Mouse (Mus musculus) neural tube, embryonic 15.5 days (tissue): ENCODE measurements around the gene Slc18b1. TPM values are rescaled to one million over a fixed set of nuclear protein-coding genes. Genes with fewer than 3 reads are reported as not detected.
"Not testable (repeated sequence)": the region's sequence is repeated elsewhere in the genome, so short reads cannot be mapped to it uniquely, and the experiment has no call there.

Experiments used
- ATAC-seq: fragments of 200-750 bp; cut with Nextera tagmentation; 2 replicates; pipeline ENCODE4 v1.8.0; 2017; ENCODE audit warnings: mild to moderate bottlenecking, moderate TSS enrichment, moderate library complexity; ENCODE audit not compliant: low FRiP score
- H3K27ac ChIP-seq: fragments of 300-500 bp; sonication (generic); replicated peaks from 2 replicates; pipeline ENCODE4 v1.5.1; 2015; ENCODE audit warnings: mild to moderate bottlenecking, inconsistent platforms
- H3K27me3 ChIP-seq: fragments of 300-500 bp; sonication (generic); replicated peaks from 2 replicates; pipeline ENCODE4 v1.6.1; 2015; ENCODE audit warnings: inconsistent platforms
- H3K36me3 ChIP-seq: fragments of 300-500 bp; sonication (generic); 2 replicates; pipeline ENCODE4 v1.6.1; 2015; ENCODE audit warnings: inconsistent platforms
- H3K4me1 ChIP-seq: fragments of 300-500 bp; sonication (generic); 2 replicates; pipeline ENCODE4 v1.6.1; 2015; ENCODE audit warnings: inconsistent platforms
- H3K4me2 ChIP-seq: fragments of 300-500 bp; sonication (generic); 2 replicates; pipeline ENCODE4 v1.6.1; 2015; ENCODE audit warnings: inconsistent platforms, mild to moderate bottlenecking, moderate library complexity
- H3K4me3 ChIP-seq: fragments of 300-500 bp; sonication (generic); replicated peaks from 2 replicates; pipeline ENCODE4 v1.5.1; 2015; ENCODE audit warnings: mild to moderate bottlenecking, inconsistent platforms
- H3K9ac ChIP-seq: fragments of 300-500 bp; sonication (generic); replicated peaks from 2 replicates; pipeline ENCODE4 v1.6.1; 2015; ENCODE audit warnings: mild to moderate bottlenecking, inconsistent platforms
- H3K9me3 ChIP-seq: fragments of 300-500 bp; sonication (generic); replicated peaks from 2 replicates; pipeline ENCODE4 v1.6.1; 2016; ENCODE audit warnings: inconsistent platforms
- WGBS: fragments of 180-500 bp; shearing (Covaris S2); methylation state at CpG from one replicate; pipeline ENCODE4 v1.1.7; 2015; ENCODE audit warnings: mixed read lengths; 5-methylcytosine and 5-hydroxymethylcytosine counted together
- polyA plus RNA-seq: library from polyadenylated mRNA; unstranded; fragments of >200 nt; fragmentation: Nextera tagmentation; extraction: Ambion mirVana; gene quantifications from 2 replicates; pipeline ENCODE4 v1.2.1, GENCODE M21; 2015

The Slc18b1 gene
- polyA plus RNA-seq, result 18.1 and 21.1 TPM in 2 replicates

- peak within 1 kb of the TSS; percentile 64 for H3K4me3 ChIP-seq
- H3K27ac ChIP-seq, result peak within 1 kb of the TSS; percentile 60
- H3K4me1 ChIP-seq, result peaks cover 18% of the 10 kb centered on the region
- H3K9me3 ChIP-seq, result no peaks in the 10 kb centered on the region
- peak within 1 kb of the TSS; percentile 76 for H3K9ac ChIP-seq
- H3K36me3 ChIP-seq, result peaks cover 6% of the 10 kb centered on the region; the same call in 1 of the 2 replicates
- peak within 1 kb of the TSS; percentile 70 for H3K4me2 ChIP-seq
- ATAC-seq, result peak; percentile 85
- no peaks in the 10 kb centered on the region for H3K27me3 ChIP-seq
- WGBS, result 3% methylated on average over 43 of the region's 43 CpGs
These were observed at the start of gene Slc18b1 for GRCm38 (mm10) chr10:23796551-23797503. TSS of gene Slc18b1 (plus strand) at chr10:23796986.

DNA sequence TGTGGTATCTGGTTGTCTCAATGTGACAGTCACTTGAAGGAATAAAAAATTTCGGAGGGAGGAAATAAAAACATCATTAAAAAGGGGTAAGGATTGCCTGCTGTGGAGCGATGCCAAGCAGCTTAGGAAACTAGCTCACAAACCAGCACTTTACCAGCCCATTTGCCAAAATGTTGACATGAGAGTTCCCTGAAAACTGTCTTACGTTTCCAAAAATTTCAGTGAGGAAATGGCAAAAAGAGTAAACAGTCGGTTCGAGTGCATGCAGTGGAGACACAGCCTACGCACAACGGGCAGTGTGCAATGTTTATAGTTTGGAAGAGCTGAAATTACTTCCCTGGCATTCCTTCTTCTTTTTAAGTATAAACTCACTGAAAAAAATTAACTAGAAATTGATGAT lies 42.6 kb upstream of the Slc18b1 start:
- Histone ChIP-seq H3K4me2 (no peak overlapping the region), H3K9me3 (no peaks in the 10 kb centered on the region), H3K27ac (no peak overlapping the region), H3K36me3 (no peaks in the 10 kb centered on the region), H3K4me1 (no peaks in the 10 kb centered on the region), H3K9ac (no peak overlapping the region), H3K27me3 (no peaks in the 10 kb centered on the region), H3K4me3 (no peak overlapping the region)
- 82% methylated on average over 7 of the region's 7 CpGs for WGBS
- ATAC-seq, result no peak

GRCm38 (mm10) chr10:23777288-23777945 lies 19.4 kb upstream of the Slc18b1 start:
- peak; percentile 45 for ATAC-seq
- H3K36me3 ChIP-seq, result peaks cover 13% of the 10 kb centered on the region
- no peak overlapping the region for H3K4me2 ChIP-seq
- no peak overlapping the region for H3K9ac ChIP-seq
- H3K4me3 ChIP-seq, result no peak overlapping the region
- H3K27me3 ChIP-seq, result no peaks in the 10 kb centered on the region
- no peak overlapping the region for H3K27ac ChIP-seq
- no peaks in the 10 kb centered on the region for H3K4me1 ChIP-seq
- WGBS, result 36% methylated on average over 5 of the region's 5 CpGs
- H3K9me3 ChIP-seq, result no peaks in the 10 kb centered on the region

GRCm38 (mm10) chr10:23780539-23781275 lies 16.1 kb upstream of the Slc18b1 start:
- peaks cover 17% of the 10 kb centered on the region for H3K4me1 ChIP-seq
- no peaks in the 10 kb centered on the region for H3K27me3 ChIP-seq
- ATAC-seq, result no peak
- H3K4me3 ChIP-seq, result no peak overlapping the region
- no peaks in the 10 kb centered on the region for H3K9me3 ChIP-seq
- H3K27ac ChIP-seq, result no peak overlapping the region
- peaks cover 34% of the 10 kb centered on the region for H3K36me3 ChIP-seq
- no peak overlapping the region for H3K9ac ChIP-seq
- H3K4me2 ChIP-seq, result no peak overlapping the region
- 89% methylated on average over 6 of the region's 6 CpGs for WGBS

DNA sequence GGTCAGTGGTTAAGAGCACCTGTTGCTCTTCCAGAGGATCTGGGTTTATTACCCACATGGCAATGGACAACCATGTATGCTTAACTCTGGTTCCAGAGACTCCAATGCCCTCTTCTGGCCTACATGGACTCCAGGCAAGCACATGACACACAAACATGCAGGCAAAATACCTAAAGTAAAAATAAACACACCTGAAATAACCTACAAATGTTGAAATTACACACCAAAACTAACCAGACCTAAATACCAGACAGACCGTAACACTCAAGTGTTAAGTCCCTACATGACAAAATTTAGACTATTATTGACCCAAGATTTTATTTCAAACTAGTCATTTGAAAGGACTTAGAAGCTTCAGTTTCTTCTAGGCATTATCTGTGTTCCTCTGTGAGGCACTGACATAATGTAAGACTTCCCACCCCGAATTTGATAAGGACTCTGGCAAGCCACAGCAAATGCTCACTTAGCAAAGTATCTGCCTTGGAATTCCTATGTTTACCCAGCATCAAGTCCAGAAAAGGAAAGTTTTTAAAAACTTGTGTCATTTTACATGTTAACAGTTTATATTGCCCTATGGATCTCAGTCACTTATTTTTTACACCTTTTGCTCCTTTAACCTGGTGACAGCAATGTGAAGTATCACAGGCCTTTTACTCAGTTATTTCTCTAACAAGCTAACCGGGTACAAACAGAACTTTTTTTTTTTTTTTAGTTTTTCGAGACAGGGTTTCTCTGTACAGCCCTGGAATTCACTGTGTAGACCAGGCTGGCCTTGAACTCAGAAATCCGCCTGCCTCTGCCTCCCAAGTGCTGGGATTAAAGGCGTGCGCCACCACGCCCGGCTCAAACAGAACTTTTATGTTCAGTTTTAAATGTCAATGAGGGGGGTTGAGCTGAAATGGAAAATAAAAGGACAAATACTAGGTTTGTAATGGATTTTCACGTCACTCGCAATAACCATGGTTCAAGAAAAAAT lies 14.7 kb upstream of the Slc18b1 start:
- H3K27ac ChIP-seq, result no peak overlapping the region
- WGBS, result 85% methylated on average over 11 of the region's 11 CpGs
- no peaks in the 10 kb centered on the region for H3K27me3 ChIP-seq
- H3K4me2 ChIP-seq, result no peak overlapping the region
- H3K9ac ChIP-seq, result no peak overlapping the region
- H3K9me3 ChIP-seq, result no peaks in the 10 kb centered on the region
- peaks cover 34% of the 10 kb centered on the region for H3K36me3 ChIP-seq
- ATAC-seq, result no peak
- no peak overlapping the region for H3K4me3 ChIP-seq
- peaks cover 24% of the 10 kb centered on the region for H3K4me1 ChIP-seq

DNA sequence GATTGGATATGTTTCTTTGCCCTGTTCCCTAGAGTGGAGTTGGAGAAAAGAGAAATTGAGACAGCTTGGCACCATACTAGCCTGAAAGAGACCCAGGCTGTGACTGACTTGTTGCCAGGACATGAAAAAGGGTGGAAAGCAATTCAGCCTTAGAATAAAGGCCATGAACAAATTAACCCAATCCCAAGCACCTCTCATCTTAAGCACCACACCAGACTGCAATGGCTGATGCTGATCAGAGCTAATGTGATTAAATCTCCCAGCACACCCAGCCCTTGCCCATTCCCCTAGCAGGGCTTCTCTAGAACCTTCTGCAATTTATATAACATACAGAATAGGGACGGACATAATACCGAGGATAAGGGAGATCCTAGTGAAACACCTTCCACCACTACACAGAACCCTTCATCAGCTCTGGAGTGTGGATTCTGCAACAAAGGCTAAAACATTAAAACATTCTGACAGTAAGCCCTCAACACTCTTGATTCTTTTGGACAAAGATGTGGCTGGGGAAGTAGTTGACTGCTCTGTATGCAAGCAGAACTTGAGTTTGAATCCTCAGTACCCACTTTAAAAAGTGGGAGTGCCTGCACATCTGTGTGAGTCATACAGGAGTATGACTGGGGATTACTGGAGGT lies 13.8 kb upstream of the Slc18b1 start:
- 44% methylated on average over 2 of the region's 2 CpGs for WGBS
- Histone ChIP-seq H3K9me3 (no peaks in the 10 kb centered on the region), H3K4me3 (no peak overlapping the region), H3K9ac (no peak overlapping the region), H3K27me3 (no peaks in the 10 kb centered on the region), H3K4me1 (peaks cover 26% of the 10 kb centered on the region), H3K36me3 (peaks cover 34% of the 10 kb centered on the region), H3K4me2 (no peak overlapping the region), H3K27ac (no peak overlapping the region)
- no peak for ATAC-seq

DNA sequence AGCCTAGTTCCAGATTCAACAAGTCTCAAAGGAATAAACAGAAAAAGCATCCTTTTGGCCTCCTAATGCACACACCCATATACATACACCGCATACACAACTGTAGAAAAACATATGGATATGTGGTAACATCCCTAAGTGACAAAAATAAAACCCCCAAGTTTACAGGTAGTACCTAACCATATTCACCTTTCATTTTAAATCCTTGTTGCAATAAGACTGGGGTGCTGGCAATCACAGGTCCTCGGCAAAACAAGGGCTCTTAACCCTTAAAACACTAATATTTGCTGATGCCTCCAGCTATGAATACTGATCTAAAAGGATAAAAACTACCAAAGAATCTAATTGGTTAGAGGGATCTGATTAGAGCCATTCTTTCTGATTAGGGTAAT lies 13.3 kb upstream of the Slc18b1 start:
- Histone ChIP-seq H3K9ac (no peak overlapping the region), H3K27me3 (no peaks in the 10 kb centered on the region), H3K4me1 (peaks cover 31% of the 10 kb centered on the region), H3K4me2 (no peak overlapping the region), H3K9me3 (no peaks in the 10 kb centered on the region), H3K4me3 (no peak overlapping the region), H3K36me3 (peaks cover 34% of the 10 kb centered on the region), H3K27ac (no peak overlapping the region)
- 22% methylated on average over 2 of the region's 2 CpGs for WGBS
- ATAC-seq, result no peak

DNA sequence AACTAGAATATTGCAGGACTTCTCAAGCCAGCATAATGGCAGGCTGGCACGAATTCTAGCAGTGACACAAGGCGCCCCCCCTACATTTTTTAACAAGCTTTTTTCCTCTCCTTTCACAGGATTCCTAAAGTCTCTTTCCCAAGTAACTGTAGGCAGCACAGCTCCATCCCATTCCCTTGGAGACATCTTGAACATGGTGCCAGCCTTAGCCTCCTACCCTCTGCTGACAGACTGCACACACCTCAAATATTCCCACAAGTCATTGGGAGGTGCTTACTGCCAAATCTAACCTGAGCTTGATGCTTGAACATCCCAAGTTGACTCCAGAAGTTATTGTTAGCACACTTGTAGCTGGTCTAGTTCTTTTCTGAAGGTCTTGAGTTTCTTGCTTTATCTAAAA lies 12.7 kb upstream of the Slc18b1 start:
- no peaks in the 10 kb centered on the region for H3K9me3 ChIP-seq
- no peak overlapping the region for H3K4me2 ChIP-seq
- H3K27me3 ChIP-seq, result no peaks in the 10 kb centered on the region
- peaks cover 31% of the 10 kb centered on the region for H3K36me3 ChIP-seq
- no peak overlapping the region for H3K4me3 ChIP-seq
- 33% methylated on average over 2 of the region's 2 CpGs for WGBS
- H3K4me1 ChIP-seq, result peaks cover 33% of the 10 kb centered on the region
- H3K27ac ChIP-seq, result no peak overlapping the region
- ATAC-seq, result no peak
- H3K9ac ChIP-seq, result no peak overlapping the region

- not testable (repeated sequence) for ATAC-seq, H3K27me3 ChIP-seq, H3K27ac ChIP-seq, H3K9me3 ChIP-seq
- Histone ChIP-seq H3K36me3 (peaks cover 29% of the 10 kb centered on the region), H3K9ac (peak overlapping the region; percentile 93; the same call in 1 of the 2 replicates), H3K4me2 (peak overlapping the region; percentile 83), H3K4me3 (peak overlapping the region; percentile 80), H3K4me1 (peaks cover 33% of the 10 kb centered on the region)
- WGBS, result 37% methylated on average over 7 of the region's 7 CpGs
These were observed 11.2 kb upstream of the Slc18b1 start for GRCm38 (mm10) chr10:23785599-23785998.

- peaks cover 25% of the 10 kb centered on the region for H3K36me3 ChIP-seq
- WGBS, result 1% methylated on average over 4 of the region's 4 CpGs
These were observed 10.7 kb upstream of the Slc18b1 start for GRCm38 (mm10) chr10:23786040-23786439.

More at GRCm38 (mm10) chr10:23786040-23786439, 10.7 kb upstream of the Slc18b1 start:
- peak overlapping the region; percentile 80 for H3K4me3 ChIP-seq
- peaks cover 33% of the 10 kb centered on the region for H3K4me1 ChIP-seq
- no peak overlapping the region for H3K27ac ChIP-seq
- ATAC-seq, result no peak
- peak overlapping the region; percentile 83 for H3K4me2 ChIP-seq
- H3K9me3 ChIP-seq, result no peaks in the 10 kb centered on the region
- H3K9ac ChIP-seq, result peak overlapping the region; percentile 93
- no peaks in the 10 kb centered on the region for H3K27me3 ChIP-seq
